Mouse (Mus musculus): Measurements from ENCODE around the gene Sars. TPM values are rescaled to one million over a fixed set of nuclear protein-coding genes. Genes with fewer than 3 reads are reported as not detected.
A peak's percentile ranks its signal among the peaks of the same experiment; 100 is the strongest.

Sars gene
- total RNA-seq, 1 experiment from 2014 or later, result 185 TPM

GRCm38 (mm10) chr3:108392299-108392698 lies 52.7 kb downstream of the Sars start:
- no peak for DNase-seq

GRCm38 (mm10) chr3:108389111-108389545 lies 55.9 kb downstream of the Sars start:
- peak; percentile 93 for DNase-seq

GRCm38 (mm10) chr3:108386186-108386585 lies 58.8 kb downstream of the Sars start:
- no peak for DNase-seq

- DNase-seq, result no peak
These were observed 60.6 kb downstream of the Sars start for GRCm38 (mm10) chr3:108384425-108384824.

- DNase-seq, result peak; percentile 89
These were observed 61.3 kb downstream of the Sars start, which contains the start of gene Psrc1 for GRCm38 (mm10) chr3:108383485-108384354. Gene Psrc1, plus strand, starts transcription at chr3:108383839.

- DNase-seq, result no peak
These were observed 62.8 kb downstream of the Sars start for GRCm38 (mm10) chr3:108381945-108382875.

- DNase-seq, result no peak
These were observed 64.3 kb downstream of the Sars start for GRCm38 (mm10) chr3:108380695-108381094.

- DNase-seq, result no peak
These were observed 65.9 kb downstream of the Sars start for GRCm38 (mm10) chr3:108378875-108379663.

Other genes starting within 250 kb of the Sars start
- 8.7 and 12.1 TPM in 2 replicates for gene Cyb561d1, start 244.0 kb downstream of the Sars start, total RNA-seq (2021)
- 12.8 and 15.1 TPM in 2 replicates for gene Atxn7l2, start 234.3 kb downstream of the Sars start, total RNA-seq (2021)
- 0.15 and 0.38 TPM in 2 replicates for gene Sypl2, start 218.6 kb downstream of the Sars start, total RNA-seq (2021)
- 74.3 and 95.5 TPM in 2 replicates for gene Psma5, start 188.3 kb downstream of the Sars start, total RNA-seq (2021)
- gene Sort1, start 161.1 kb downstream of the Sars start, total RNA-seq (2021), result 27.7 and 28.6 TPM in 2 replicates
- gene Mybphl, start 80.3 kb downstream of the Sars start, total RNA-seq (2021), result not detected in 2 replicates
- 2.5 and 3.7 TPM in 2 replicates for gene Psrc1, start 61.4 kb downstream of the Sars start, total RNA-seq (2021)
- gene Celsr2, start 29.7 kb downstream of the Sars start, total RNA-seq (2021), result 6.4 and 7.5 TPM in 2 replicates
- gene 1700013F07Rik, start 88.9 kb upstream of the Sars start, total RNA-seq (2021), result not detected in 2 replicates
- 7.5 and 9.4 TPM in 2 replicates for gene 5330417C22Rik, start 91.3 kb upstream of the Sars start, total RNA-seq (2021)
- 48.8 and 56.2 TPM in 2 replicates for gene Tmem167b, start 117.3 kb upstream of the Sars start, total RNA-seq (2021)
- 25.0 and 27.6 TPM in 2 replicates for gene Taf13, start 126.5 kb upstream of the Sars start, total RNA-seq (2021)
- gene Wdr47, start 146.1 kb upstream of the Sars start, total RNA-seq (2021), result 12.5 and 13.0 TPM in 2 replicates
- 28.7 and 48.8 TPM in 2 replicates for gene Clcc1, start 208.7 kb upstream of the Sars start, total RNA-seq (2021)